Mouse (Mus musculus) megakaryocyte, embryonic 14.5 days (primary cell): ENCODE results near the gene Fkbp3.

Experiments
- FLI1 ChIP-seq: IDR thresholded peaks from 2 replicates; pipeline ENCODE4 v1.6.1; 2012; ENCODE audit warnings: low read length, inconsistent platforms, mixed read lengths
- GATA1 ChIP-seq: IDR thresholded peaks from 3 replicates; pipeline ENCODE4 v1.6.1; 2012; ENCODE audit warnings: mixed read lengths, low read length, inconsistent platforms, borderline replicate concordance

- no peak for TF ChIP-seq GATA1
- TF ChIP-seq FLI1 = no peak
These were observed 36.8 kb downstream of the Fkbp3 start for GRCm38 (mm10) chr12:65036892-65037545.
